Mouse (Mus musculus) heart, embryonic 15.5 days (tissue): Measurements from ENCODE around the gene Tcf12. TPM values are rescaled to one million over a fixed set of nuclear protein-coding genes. Genes with fewer than 3 reads are reported as not detected.
A peak's percentile ranks its signal among the peaks of the same experiment; 100 is the strongest.

Experiments used
- ATAC-seq: fragments of 200-750 bp; cut with Nextera tagmentation; replicated peaks from 2 replicates; pipeline ENCODE4 v1.8.0; 2017; ENCODE audit warnings: low read depth, moderate TSS enrichment; ENCODE audit not compliant: insufficient number of reproducible peaks, insufficient read depth, low FRiP score
- H3K27ac ChIP-seq: fragments of 300-500 bp; sonication (generic); 2 replicates; pipeline ENCODE4 v1.5.1; 2015; ENCODE audit warnings: mild to moderate bottlenecking, inconsistent platforms
- H3K27me3 ChIP-seq: fragments of 300-500 bp; sonication (generic); 2 replicates; pipeline ENCODE4 v1.6.1; 2015; ENCODE audit warnings: inconsistent platforms
- H3K36me3 ChIP-seq: fragments of 300-500 bp; sonication (generic); 2 replicates; pipeline ENCODE4 v1.6.1; 2015; ENCODE audit warnings: mild to moderate bottlenecking, inconsistent platforms
- H3K4me1 ChIP-seq: fragments of 300-500 bp; sonication (generic); replicated peaks from 2 replicates; pipeline ENCODE4 v1.6.1; 2015; ENCODE audit warnings: inconsistent platforms
- H3K4me2 ChIP-seq: fragments of 300-500 bp; sonication (generic); 2 replicates; pipeline ENCODE4 v1.6.1; 2015; ENCODE audit warnings: inconsistent platforms, mild to moderate bottlenecking, moderate library complexity
- H3K4me3 ChIP-seq: fragments of 300-500 bp; sonication (generic); 2 replicates; pipeline ENCODE4 v1.5.1; 2015; ENCODE audit warnings: mild to moderate bottlenecking, inconsistent platforms
- H3K9ac ChIP-seq: fragments of 300-500 bp; sonication (generic); 2 replicates; pipeline ENCODE4 v1.6.1; 2015; ENCODE audit warnings: mild to moderate bottlenecking, inconsistent platforms
- H3K9me3 ChIP-seq: fragments of 300-500 bp; sonication (generic); replicated peaks from 2 replicates; pipeline ENCODE4 v1.6.1; 2016; ENCODE audit warnings: inconsistent platforms
- WGBS: fragments of 180-500 bp; shearing (Covaris S2); methylation state at CpG from one replicate; pipeline ENCODE4 v1.1.7; 2015; ENCODE audit warnings: mixed read lengths; 5-methylcytosine and 5-hydroxymethylcytosine counted together
- polyA plus RNA-seq: library from polyadenylated mRNA; unstranded; fragments of >200 nt; fragmentation: Nextera tagmentation; extraction: Ambion mirVana; gene quantifications from 2 replicates; pipeline ENCODE4 v1.2.1, GENCODE M21; 2015

Tcf12 gene
- polyA plus RNA-seq, 1 experiment from 2014 or later = 29.4 TPM

DNA sequence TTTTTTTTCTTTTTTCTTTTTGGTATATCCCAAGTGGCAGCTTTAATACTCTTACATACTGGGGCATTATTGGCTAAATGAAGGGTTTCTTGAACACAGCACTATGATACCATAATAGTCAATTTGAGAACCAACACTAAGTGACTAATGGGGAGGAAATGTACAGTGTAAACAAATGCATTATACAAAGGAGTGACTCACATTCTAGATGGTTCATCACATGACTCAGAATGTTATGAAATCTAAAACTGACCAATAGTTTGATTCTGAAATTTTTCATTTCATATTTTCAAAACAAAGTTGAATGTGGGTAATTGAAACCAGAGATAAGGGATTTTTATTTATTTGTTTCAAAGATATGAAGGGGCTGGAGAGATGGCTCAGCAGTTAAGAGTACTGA, 169.2 kb downstream of the Tcf12 start:
- no peak overlapping the region for H3K4me3 ChIP-seq
- no peaks in the 10 kb centered on the region for H3K9me3 ChIP-seq
- no peaks in the 10 kb centered on the region for H3K4me1 ChIP-seq
- H3K27ac ChIP-seq = no peak overlapping the region
- H3K4me2 ChIP-seq = no peak overlapping the region
- H3K9ac ChIP-seq = no peak overlapping the region
- ATAC-seq = no peak
- no peaks in the 10 kb centered on the region for H3K27me3 ChIP-seq
- H3K36me3 ChIP-seq = no peaks in the 10 kb centered on the region; the same call in 1 of the 2 replicates

DNA sequence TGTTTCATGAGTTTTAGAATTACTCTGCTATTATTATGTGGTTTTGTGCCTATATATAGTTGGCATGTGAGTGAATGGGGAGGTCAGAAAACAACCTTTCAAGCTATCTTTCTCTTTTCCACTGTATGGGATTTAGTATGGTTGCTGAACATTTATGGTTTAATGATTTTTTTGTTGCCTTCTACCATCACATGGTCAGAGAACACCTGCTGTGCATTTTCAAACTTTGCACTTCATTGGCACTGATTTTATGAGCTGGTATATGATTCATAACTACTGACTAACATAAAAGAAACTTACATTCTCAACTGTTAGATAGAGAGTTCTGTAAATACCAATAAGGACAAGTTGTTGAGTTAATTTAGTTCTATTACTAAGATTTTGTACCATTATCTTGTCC, 171.7 kb downstream of the Tcf12 start:
- H3K9ac ChIP-seq = no peak overlapping the region
- no peak for ATAC-seq
- H3K4me1 ChIP-seq = no peaks in the 10 kb centered on the region
- no peak overlapping the region for H3K4me2 ChIP-seq
- H3K4me3 ChIP-seq = no peak overlapping the region
- no peak overlapping the region for H3K27ac ChIP-seq
- no peaks in the 10 kb centered on the region; the same call in 1 of the 2 replicates for H3K36me3 ChIP-seq
- H3K9me3 ChIP-seq = no peaks in the 10 kb centered on the region
- no peaks in the 10 kb centered on the region for H3K27me3 ChIP-seq

DNA sequence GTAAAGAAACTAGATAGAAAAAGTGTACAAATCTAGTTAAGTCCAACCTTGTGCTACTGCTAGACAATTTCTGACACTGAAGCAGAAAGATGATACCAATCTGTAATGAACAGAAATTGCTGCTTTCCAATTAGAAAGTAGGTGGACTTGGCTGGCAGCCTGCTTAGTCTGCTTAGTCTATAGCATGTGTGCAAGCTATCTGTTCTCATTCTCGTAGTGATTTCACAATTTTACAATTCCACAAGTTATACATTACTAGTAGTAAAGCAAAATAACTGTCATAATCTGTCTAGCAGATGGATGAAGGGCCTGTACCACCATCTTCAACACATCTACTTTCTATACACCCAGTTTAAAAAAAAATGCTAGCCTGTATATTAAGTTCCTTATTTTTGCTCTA, 175.5 kb downstream of the Tcf12 start:
- WGBS = 81% methylated on average over 1 of the region's 1 CpGs
- no peaks in the 10 kb centered on the region for H3K9me3 ChIP-seq
- no peaks in the 10 kb centered on the region for H3K27me3 ChIP-seq
- H3K4me1 ChIP-seq = no peaks in the 10 kb centered on the region
- H3K36me3 ChIP-seq = no peaks in the 10 kb centered on the region
- no peak overlapping the region for H3K27ac ChIP-seq
- ATAC-seq = no peak
- no peak overlapping the region for H3K9ac ChIP-seq
- no peak overlapping the region for H3K4me3 ChIP-seq
- no peak overlapping the region for H3K4me2 ChIP-seq

DNA sequence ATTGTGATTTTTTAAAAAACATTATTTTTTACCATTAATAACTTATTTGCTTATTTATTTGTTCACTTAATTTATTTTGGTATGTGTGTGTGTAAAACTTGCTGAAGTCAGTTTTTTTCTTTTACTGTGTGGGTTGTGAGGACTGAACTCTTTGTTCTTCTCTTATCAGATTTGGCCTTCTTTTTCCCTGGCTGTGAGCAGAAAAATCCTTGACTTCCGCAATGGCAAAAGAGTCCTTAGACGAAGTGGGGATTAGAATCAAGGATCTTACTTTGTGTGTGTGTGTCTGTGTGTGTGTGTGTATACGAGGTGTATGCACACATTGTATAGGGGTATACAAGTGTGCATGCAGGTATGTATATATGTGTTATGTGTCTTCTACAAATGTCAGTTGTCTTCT, 176.8 kb downstream of the Tcf12 start:
- Histone ChIP-seq H3K9me3 (no peaks in the 10 kb centered on the region), H3K4me2 (no peak overlapping the region), H3K4me1 (no peaks in the 10 kb centered on the region), H3K27me3 (no peaks in the 10 kb centered on the region), H3K4me3 (no peak overlapping the region), H3K36me3 (no peaks in the 10 kb centered on the region), H3K27ac (no peak overlapping the region), H3K9ac (no peak overlapping the region)
- ATAC-seq = no peak
- WGBS = 77% methylated on average over 3 of the region's 3 CpGs

DNA sequence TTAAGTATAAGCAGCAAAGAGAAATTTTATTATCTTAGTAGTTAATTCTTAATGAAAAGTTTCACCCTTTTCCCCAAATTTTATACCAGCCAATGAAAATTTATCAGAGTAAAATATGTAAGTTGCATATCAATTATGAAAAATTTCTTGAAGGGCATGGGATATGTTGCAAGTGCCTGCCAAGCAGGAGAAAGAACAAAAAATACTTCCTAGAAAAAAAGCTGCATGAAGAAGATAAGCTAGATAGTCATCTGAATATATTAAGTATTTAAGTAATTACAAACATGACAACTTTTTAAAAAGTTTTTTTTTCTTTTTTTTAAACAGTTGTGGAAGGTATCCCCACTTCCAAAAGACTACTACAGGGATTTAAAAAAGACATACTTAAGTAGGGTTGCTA, 179.7 kb downstream of the Tcf12 start:
- Histone ChIP-seq H3K27ac (no peak overlapping the region), H3K4me2 (no peak overlapping the region), H3K9me3 (no peaks in the 10 kb centered on the region), H3K9ac (no peak overlapping the region), H3K4me3 (no peak overlapping the region), H3K4me1 (no peaks in the 10 kb centered on the region), H3K27me3 (no peaks in the 10 kb centered on the region), H3K36me3 (no peaks in the 10 kb centered on the region)
- no peak for ATAC-seq

DNA sequence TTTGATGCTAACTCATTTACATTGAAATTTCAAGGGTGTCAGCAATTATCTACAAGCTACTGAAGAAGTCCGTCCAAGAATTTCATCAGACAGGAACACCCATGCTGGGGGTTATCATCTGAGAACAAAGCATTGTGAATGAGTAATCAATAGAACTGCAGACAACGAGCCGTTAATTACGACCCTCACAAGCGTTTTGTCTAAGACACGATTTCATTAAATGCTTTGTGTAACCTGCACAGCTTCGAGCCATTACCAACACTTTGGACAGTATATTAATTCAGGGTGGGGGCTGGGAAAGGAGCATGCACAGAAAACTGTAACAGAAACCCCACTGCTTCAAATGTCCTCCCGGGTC, 180.3 kb downstream of the Tcf12 start:
- Histone ChIP-seq H3K4me3 (no peak overlapping the region), H3K9ac (no peak overlapping the region), H3K4me1 (no peaks in the 10 kb centered on the region), H3K4me2 (no peak overlapping the region), H3K27me3 (no peaks in the 10 kb centered on the region), H3K27ac (no peak overlapping the region), H3K36me3 (no peaks in the 10 kb centered on the region), H3K9me3 (no peaks in the 10 kb centered on the region)
- 67% methylated on average over 8 of the region's 8 CpGs for WGBS
- no peak for ATAC-seq

DNA sequence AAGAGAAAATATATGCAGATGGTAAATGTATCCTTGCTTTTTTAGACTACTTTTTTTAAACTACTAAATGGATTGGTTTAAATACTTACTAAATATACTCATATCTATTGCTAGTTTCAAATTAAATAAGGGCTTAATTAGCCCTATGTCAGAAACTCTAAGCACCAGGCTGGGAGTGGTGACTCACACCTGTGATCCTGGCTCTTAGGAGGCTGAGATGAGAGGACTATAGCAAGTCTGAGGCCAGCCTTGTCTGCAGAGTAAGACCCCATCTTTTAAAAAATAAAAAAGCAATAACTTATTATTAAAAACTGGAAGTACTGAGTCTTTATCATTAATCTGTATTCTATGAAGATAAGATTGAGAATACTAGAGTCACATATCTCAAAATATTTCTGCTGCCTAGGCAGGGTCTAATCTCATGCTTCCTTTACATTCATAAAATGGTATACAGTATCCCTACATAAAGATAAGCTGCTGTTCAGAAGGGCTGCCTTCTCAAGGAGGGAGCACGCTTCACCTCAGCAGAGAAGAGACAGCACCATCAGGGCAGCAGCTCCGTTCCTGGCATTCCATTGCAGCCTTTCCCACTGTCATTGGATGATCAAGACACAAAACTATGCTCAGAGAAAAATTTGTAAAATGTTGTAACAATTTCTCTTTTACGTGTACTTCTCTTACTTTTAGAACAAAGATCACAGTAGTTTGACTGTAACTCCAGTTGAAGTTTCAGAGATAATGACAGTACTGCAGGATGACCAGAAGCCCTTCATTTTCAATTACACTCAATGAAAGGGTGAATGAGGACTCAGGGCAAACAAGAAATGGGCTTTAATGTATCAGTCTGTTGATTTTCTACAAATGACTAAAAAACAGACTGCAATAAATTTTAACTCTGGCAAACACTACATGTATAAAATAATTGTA, 181.0 kb downstream of the Tcf12 start:
- no peak for ATAC-seq
- H3K4me3 ChIP-seq = no peak overlapping the region
- H3K4me2 ChIP-seq = no peak overlapping the region
- no peaks in the 10 kb centered on the region for H3K9me3 ChIP-seq
- H3K27me3 ChIP-seq = no peaks in the 10 kb centered on the region
- H3K27ac ChIP-seq = no peak overlapping the region
- H3K4me1 ChIP-seq = 0 out of 2 replicates have a peak, but pooled peaks cover 2% of the 10 kb centered on the region
- H3K36me3 ChIP-seq = no peaks in the 10 kb centered on the region
- no peak overlapping the region for H3K9ac ChIP-seq
- WGBS = 61% methylated on average over 3 of the region's 3 CpGs

DNA sequence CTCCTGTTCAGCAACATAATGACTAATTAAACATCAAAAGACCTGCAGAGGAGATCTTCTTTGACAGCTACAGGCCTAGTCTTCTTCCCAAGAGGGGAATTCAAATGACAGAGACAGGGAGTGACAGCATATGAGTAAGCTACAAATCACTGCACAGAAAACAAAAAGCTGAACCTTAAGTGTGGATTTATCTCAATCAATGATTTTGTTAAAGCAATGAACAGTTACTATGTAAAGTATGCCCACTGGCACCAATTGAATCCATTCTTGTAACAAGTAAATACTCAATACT, 195.1 kb downstream of the Tcf12 start:
- Histone ChIP-seq H3K9me3 (no peaks in the 10 kb centered on the region), H3K9ac (no peak overlapping the region), H3K36me3 (peaks cover 3% of the 10 kb centered on the region; the same call in 1 of the 2 replicates), H3K27ac (no peak overlapping the region), H3K27me3 (no peaks in the 10 kb centered on the region), H3K4me3 (no peak overlapping the region), H3K4me2 (no peak overlapping the region), H3K4me1 (peaks cover 12% of the 10 kb centered on the region)
- no peak for ATAC-seq

DNA sequence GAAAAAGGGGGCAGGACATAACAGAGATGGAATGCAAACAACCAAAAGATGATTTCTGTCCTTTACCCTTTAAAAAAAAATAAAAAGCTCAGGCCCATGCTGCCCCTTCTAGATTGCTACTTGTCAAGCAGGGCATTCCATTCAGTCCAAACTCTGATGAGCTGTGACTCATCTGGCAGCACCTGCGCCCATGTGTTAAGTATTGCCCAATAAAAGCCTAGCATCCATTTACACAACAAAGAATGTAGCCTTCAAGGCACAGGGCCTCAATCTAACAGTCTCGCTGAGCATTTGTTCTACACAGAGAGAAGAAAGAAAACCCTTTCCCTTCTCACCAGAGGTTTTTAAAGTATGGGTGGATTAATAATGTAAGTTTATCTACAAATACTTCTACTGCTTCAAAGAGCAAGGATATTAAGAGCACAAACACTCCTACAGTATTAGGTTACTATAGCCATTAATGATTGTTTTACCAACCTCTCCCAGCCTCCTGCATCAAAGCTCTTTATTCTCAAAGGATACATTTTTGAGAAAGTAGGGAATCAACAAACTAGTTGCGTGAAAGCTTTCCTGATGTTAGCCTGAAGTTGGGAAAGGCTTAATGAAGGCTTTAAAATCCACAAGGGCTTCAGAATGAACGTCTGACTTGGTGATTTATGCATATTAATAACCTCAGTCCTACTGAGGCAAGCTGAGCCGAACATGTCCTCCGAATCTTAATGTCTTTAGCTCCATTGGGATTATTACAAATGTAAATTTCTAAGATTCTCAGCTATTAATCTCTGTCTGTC, 195.6 kb downstream of the Tcf12 start:
- ATAC-seq = no peak
- no peak overlapping the region for H3K9ac ChIP-seq
- H3K36me3 ChIP-seq = peaks cover 1% of the 10 kb centered on the region; the same call in 1 of the 2 replicates
- 59% methylated on average over 6 of the region's 6 CpGs for WGBS
- no peak overlapping the region for H3K4me2 ChIP-seq
- H3K27ac ChIP-seq = no peak overlapping the region
- H3K27me3 ChIP-seq = no peaks in the 10 kb centered on the region
- peaks cover 12% of the 10 kb centered on the region for H3K4me1 ChIP-seq
- no peak overlapping the region for H3K4me3 ChIP-seq
- no peaks in the 10 kb centered on the region for H3K9me3 ChIP-seq

DNA sequence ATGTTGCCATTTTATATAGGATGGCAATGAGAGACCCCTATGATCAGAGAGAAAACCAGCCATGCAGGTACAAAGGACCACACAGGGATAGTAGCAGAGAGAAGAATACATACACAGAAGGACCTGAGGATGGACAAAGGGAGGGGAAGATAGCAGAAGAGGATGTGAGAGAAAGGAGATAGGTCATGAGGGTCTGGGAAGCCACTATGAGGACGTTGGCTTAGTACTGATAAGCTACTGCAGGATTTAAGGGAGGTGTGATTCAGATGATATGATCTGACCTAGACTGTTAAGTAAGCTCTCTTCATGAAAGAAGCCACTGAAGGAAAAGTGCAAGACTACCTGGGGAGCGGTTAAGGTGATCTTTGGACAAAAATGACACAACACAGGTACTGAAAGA, 205.1 kb downstream of the Tcf12 start:
- Histone ChIP-seq H3K4me1 (no peaks in the 10 kb centered on the region), H3K9ac (no peak overlapping the region), H3K36me3 (peaks cover 13% of the 10 kb centered on the region), H3K4me2 (no peak overlapping the region), H3K27me3 (no peaks in the 10 kb centered on the region), H3K27ac (no peak overlapping the region), H3K9me3 (no peaks in the 10 kb centered on the region), H3K4me3 (no peak overlapping the region)
- ATAC-seq = no peak
- 54% methylated on average over 2 of the region's 2 CpGs for WGBS

DNA sequence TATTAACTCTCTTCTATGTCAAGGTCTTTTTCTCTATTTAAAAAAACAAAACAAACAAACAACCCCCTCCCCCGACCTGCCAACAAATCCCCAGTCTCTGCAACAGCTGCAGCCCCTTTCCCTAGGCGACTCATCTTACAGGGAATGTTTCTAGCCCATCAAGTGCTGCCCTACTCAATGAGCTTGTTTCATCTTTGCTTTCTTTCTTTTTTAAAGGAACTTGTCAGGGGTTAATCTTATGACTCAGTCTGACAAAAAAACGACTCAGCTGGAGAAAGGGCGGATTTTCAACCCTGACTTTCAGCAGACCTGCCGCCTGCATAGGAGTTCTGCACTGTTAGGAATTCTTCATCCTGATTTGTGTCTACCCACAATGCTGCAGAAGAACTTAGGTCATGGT, 212.8 kb downstream of the Tcf12 start:
- Histone ChIP-seq H3K9me3 (no peaks in the 10 kb centered on the region), H3K27ac (no peak overlapping the region), H3K4me1 (peaks cover 10% of the 10 kb centered on the region), H3K27me3 (no peaks in the 10 kb centered on the region), H3K4me3 (no peak overlapping the region), H3K9ac (no peak overlapping the region), H3K36me3 (no peaks in the 10 kb centered on the region), H3K4me2 (no peak overlapping the region)
- ATAC-seq = no peak
- 55% methylated on average over 5 of the region's 5 CpGs for WGBS

DNA sequence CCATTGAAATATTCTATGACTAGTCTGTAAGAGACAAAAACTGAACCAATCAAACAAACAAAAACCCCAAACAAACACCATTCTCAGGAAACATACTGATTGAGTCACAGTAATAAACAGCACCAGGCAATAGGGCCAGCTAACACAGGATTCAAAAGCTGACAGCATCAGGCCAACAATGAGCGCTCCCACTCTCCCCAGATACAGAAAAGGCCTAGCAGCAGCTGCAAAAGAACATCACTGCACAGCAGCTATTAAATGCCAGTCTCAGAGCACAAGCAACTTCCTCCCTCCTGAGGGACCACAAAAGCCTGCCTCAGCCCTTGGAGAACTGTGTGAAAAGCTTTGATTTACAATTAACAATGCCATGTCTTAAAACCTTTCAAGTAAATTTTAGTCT, 214.3 kb downstream of the Tcf12 start:
- no peak for ATAC-seq
- no peaks in the 10 kb centered on the region for H3K27me3 ChIP-seq
- H3K27ac ChIP-seq = peak overlapping the region; percentile 52
- no peak overlapping the region for H3K9ac ChIP-seq
- H3K36me3 ChIP-seq = no peaks in the 10 kb centered on the region
- H3K4me3 ChIP-seq = no peak overlapping the region
- WGBS = 45% methylated on average over 1 of the region's 1 CpGs
- no peaks in the 10 kb centered on the region for H3K9me3 ChIP-seq
- no peak overlapping the region for H3K4me2 ChIP-seq
- H3K4me1 ChIP-seq = peaks cover 10% of the 10 kb centered on the region
